Mouse (Mus musculus): ENCODE data around the gene Padi3.

DNA sequence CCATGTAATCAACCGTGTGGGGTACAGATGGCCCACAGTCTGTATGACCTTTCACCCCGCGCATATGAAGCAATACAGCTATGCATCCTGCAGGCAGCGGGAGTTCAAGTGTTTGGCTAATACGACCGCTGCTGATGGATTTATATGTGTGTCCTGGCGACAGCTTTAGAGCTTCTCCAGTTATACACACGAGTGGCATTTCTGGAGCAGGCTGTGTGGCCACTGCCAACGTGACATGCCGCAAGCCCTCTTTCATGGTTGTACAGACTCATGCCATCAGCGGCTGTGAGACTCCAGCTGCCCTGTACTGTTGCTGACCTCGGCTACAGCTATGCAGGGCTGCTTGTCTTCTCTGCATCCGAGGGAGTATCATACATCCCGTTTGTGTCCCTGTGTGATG lies 29.9 kb downstream of the Padi3 start:
- no peak for TF ChIP-seq CTCF (conservative IDR thresholded peaks at IDR 0.05; ENCODE audit: insufficient read depth, insufficient read length, low read depth, low read length)
- TF ChIP-seq POLR2A (IDR thresholded peaks at IDR 0.05; ENCODE audit: low read depth, low read length), result no peak
